Mouse (Mus musculus) heart, embryonic 15.5 days (tissue): ENCODE results near the gene Iqcf4. TPM values are rescaled to one million over a fixed set of nuclear protein-coding genes. Genes with fewer than 3 reads are reported as not detected.
"Not testable (repeated sequence)": the region's sequence is repeated elsewhere in the genome, so short reads cannot be mapped to it uniquely, and the experiment has no call there.

Experiments used
- ATAC-seq: fragments of 200-750 bp; cut with Nextera tagmentation; replicated peaks from 2 replicates; pipeline ENCODE4 v1.8.0; 2017; ENCODE audit warnings: low read depth, moderate TSS enrichment; ENCODE audit not compliant: insufficient number of reproducible peaks, insufficient read depth, low FRiP score
- H3K27ac ChIP-seq: fragments of 300-500 bp; sonication (generic); 2 replicates; pipeline ENCODE4 v1.5.1; 2015; ENCODE audit warnings: mild to moderate bottlenecking, inconsistent platforms
- H3K27me3 ChIP-seq: fragments of 300-500 bp; sonication (generic); 2 replicates; pipeline ENCODE4 v1.6.1; 2015; ENCODE audit warnings: inconsistent platforms
- H3K36me3 ChIP-seq: fragments of 300-500 bp; sonication (generic); 2 replicates; pipeline ENCODE4 v1.6.1; 2015; ENCODE audit warnings: mild to moderate bottlenecking, inconsistent platforms
- H3K4me1 ChIP-seq: fragments of 300-500 bp; sonication (generic); replicated peaks from 2 replicates; pipeline ENCODE4 v1.6.1; 2015; ENCODE audit warnings: inconsistent platforms
- H3K4me2 ChIP-seq: fragments of 300-500 bp; sonication (generic); 2 replicates; pipeline ENCODE4 v1.6.1; 2015; ENCODE audit warnings: inconsistent platforms, mild to moderate bottlenecking, moderate library complexity
- H3K4me3 ChIP-seq: fragments of 300-500 bp; sonication (generic); 2 replicates; pipeline ENCODE4 v1.5.1; 2015; ENCODE audit warnings: mild to moderate bottlenecking, inconsistent platforms
- H3K9ac ChIP-seq: fragments of 300-500 bp; sonication (generic); 2 replicates; pipeline ENCODE4 v1.6.1; 2015; ENCODE audit warnings: mild to moderate bottlenecking, inconsistent platforms
- H3K9me3 ChIP-seq: fragments of 300-500 bp; sonication (generic); replicated peaks from 2 replicates; pipeline ENCODE4 v1.6.1; 2016; ENCODE audit warnings: inconsistent platforms
- WGBS: fragments of 180-500 bp; shearing (Covaris S2); methylation state at CpG from one replicate; pipeline ENCODE4 v1.1.7; 2015; ENCODE audit warnings: mixed read lengths; 5-methylcytosine and 5-hydroxymethylcytosine counted together
- polyA plus RNA-seq: library from polyadenylated mRNA; unstranded; fragments of >200 nt; fragmentation: Nextera tagmentation; extraction: Ambion mirVana; gene quantifications from 2 replicates; pipeline ENCODE4 v1.2.1, GENCODE M21; 2015

Gene Iqcf4
- polyA plus RNA-seq = not detected in 2 replicates

GRCm38 (mm10) chr9:106570896-106571295 is at the start of gene Iqcf4:
TSS of gene Iqcf4 (minus strand) at chr9:106570996.
- no peak within 1 kb of the TSS for H3K4me3 ChIP-seq
- no peaks in the 10 kb centered on the region for H3K9me3 ChIP-seq
- no peaks in the 10 kb centered on the region for H3K4me1 ChIP-seq
- no peak within 1 kb of the TSS for H3K4me2 ChIP-seq
- H3K36me3 ChIP-seq = no peaks in the 10 kb centered on the region
- H3K27ac ChIP-seq = no peak within 1 kb of the TSS
- no peak within 1 kb of the TSS for H3K9ac ChIP-seq
- WGBS = 77% methylated on average over 7 of the region's 7 CpGs
- no peaks in the 10 kb centered on the region for H3K27me3 ChIP-seq
- no peak for ATAC-seq

GRCm38 (mm10) chr9:106617496-106617895 is 46.7 kb upstream of the Iqcf4 start:
- H3K27me3 ChIP-seq = 0 out of 2 replicates have a peak, but pooled peaks cover 6% of the 10 kb centered on the region
- 79% methylated on average over 3 of the region's 3 CpGs for WGBS
- H3K36me3 ChIP-seq = no peaks in the 10 kb centered on the region
- no peak overlapping the region for H3K4me3 ChIP-seq
- no peak overlapping the region for H3K9ac ChIP-seq
- ATAC-seq = no peak
- H3K4me1 ChIP-seq = no peaks in the 10 kb centered on the region
- H3K27ac ChIP-seq = no peak overlapping the region
- H3K9me3 ChIP-seq = no peaks in the 10 kb centered on the region
- no peak overlapping the region for H3K4me2 ChIP-seq

- Histone ChIP-seq H3K36me3 (no peaks in the 10 kb centered on the region), H3K9ac (no peak overlapping the region), H3K4me1 (no peaks in the 10 kb centered on the region), H3K9me3 (no peaks in the 10 kb centered on the region), H3K27ac (no peak overlapping the region), H3K4me3 (no peak overlapping the region), H3K4me2 (no peak overlapping the region), H3K27me3 (0 out of 2 replicates have a peak, but pooled peaks cover 6% of the 10 kb centered on the region)
- 78% methylated on average over 9 of the region's 9 CpGs for whole genome bisulfite sequencing
- no peak for ATAC-seq
Measured at GRCm38 (mm10) chr9:106616306-106616705, 45.5 kb upstream of the Iqcf4 start.

- Histone ChIP-seq H3K27me3 (0 out of 2 replicates have a peak, but pooled peaks cover 6% of the 10 kb centered on the region), H3K4me3 (no peak overlapping the region), H3K9ac (no peak overlapping the region), H3K4me2 (no peak overlapping the region), H3K9me3 (no peaks in the 10 kb centered on the region), H3K4me1 (no peaks in the 10 kb centered on the region), H3K36me3 (no peaks in the 10 kb centered on the region), H3K27ac (no peak overlapping the region)
- ATAC-seq = no peak
- WGBS = 41% methylated on average over 3 of the region's 3 CpGs
Measured at GRCm38 (mm10) chr9:106614616-106615015, 43.8 kb upstream of the Iqcf4 start.

GRCm38 (mm10) chr9:106613951-106614350 is 43.2 kb upstream of the Iqcf4 start:
- H3K27me3 ChIP-seq = 0 out of 2 replicates have a peak, but pooled peaks cover 6% of the 10 kb centered on the region
- H3K36me3 ChIP-seq = no peaks in the 10 kb centered on the region
- no peak overlapping the region for H3K9ac ChIP-seq
- H3K27ac ChIP-seq = no peak overlapping the region
- H3K9me3 ChIP-seq = no peaks in the 10 kb centered on the region
- no peak for ATAC-seq
- H3K4me2 ChIP-seq = no peak overlapping the region
- H3K4me1 ChIP-seq = no peaks in the 10 kb centered on the region
- WGBS = 57% methylated on average over 2 of the region's 2 CpGs
- H3K4me3 ChIP-seq = no peak overlapping the region

DNA sequence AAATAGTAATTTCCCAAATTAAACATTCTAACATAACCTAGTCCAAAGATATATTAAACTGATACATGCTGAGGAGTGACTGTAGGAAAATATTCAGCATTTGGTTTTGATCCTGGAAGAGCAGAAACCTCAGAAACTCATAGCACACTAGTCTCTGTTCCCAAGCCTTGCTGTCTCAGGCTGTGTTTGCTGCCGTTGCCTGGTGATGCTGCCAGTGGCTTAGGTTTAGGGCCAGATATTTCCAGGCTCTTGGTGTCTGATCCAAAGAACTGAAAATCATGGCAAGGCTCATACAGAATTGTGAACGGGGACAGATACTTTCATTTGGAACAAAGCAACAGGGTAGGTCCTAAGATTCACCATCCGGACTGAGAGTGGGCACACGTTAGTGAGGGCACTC is 39.9 kb upstream of the Iqcf4 start:
- no peaks in the 10 kb centered on the region for H3K36me3 ChIP-seq
- WGBS = 79% methylated on average over 4 of the region's 4 CpGs

DNA sequence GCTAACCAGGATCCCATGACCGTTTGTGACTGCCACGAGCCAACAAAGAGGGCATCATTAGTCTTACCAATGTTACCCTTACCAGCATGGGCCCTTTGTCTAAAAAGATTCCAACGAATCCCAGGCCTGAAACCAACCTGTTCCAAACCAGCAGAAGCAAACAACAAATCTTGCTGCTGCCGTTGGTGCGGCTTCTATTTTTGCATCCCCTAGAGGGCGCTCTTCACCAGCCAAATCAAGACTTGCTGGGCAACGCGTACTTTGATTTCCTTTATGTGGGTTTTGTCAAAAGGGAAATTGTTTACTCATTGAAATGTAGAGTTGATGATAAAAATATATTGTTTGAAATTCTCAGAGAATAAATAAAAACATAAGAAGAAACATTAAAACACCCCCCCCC is 29.8 kb upstream of the Iqcf4 start:
- ATAC-seq = no peak
- H3K9me3 ChIP-seq = no peaks in the 10 kb centered on the region
- no peak overlapping the region for H3K4me2 ChIP-seq
- H3K4me3 ChIP-seq = no peak overlapping the region
- 26% methylated on average over 8 of the region's 8 CpGs for WGBS
- H3K4me1 ChIP-seq = peaks cover 5% of the 10 kb centered on the region
- no peak overlapping the region for H3K27ac ChIP-seq
- H3K27me3 ChIP-seq = no peaks in the 10 kb centered on the region
- no peak overlapping the region for H3K9ac ChIP-seq
- H3K36me3 ChIP-seq = no peaks in the 10 kb centered on the region

More for the DNA sequence above, 39.9 kb upstream of the Iqcf4 start:
- no peak for ATAC-seq
- Histone ChIP-seq H3K27me3 (0 out of 2 replicates have a peak, but pooled peaks cover 6% of the 10 kb centered on the region), H3K4me1 (no peaks in the 10 kb centered on the region), H3K9me3 (no peaks in the 10 kb centered on the region), H3K9ac (no peak overlapping the region), H3K27ac (no peak overlapping the region), H3K4me2 (no peak overlapping the region), H3K4me3 (no peak overlapping the region)

DNA sequence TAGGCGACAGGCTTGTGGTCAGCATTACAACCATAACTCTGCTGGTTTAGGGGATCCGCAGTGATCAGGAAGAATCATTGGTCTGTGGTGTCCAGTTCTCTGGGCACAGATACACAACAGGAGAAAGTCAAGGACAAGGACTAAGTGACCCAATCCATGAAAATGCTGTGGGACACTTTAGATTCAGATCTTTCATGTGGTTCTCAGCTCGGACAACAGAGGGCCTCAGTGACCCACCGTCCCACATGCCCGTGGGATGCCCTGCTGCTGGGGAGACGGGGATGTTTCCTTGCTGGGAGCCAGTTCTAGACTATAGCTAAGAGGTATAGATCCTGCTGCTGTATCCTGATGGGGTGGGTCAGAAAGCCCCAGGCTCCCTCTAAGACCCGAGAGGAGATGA is 27.7 kb upstream of the Iqcf4 start:
- H3K27ac ChIP-seq = no peak overlapping the region
- 32% methylated on average over 7 of the region's 7 CpGs for WGBS

GRCm38 (mm10) chr9:106595836-106596235 is 25.0 kb upstream of the Iqcf4 start:
- Histone ChIP-seq H3K4me1 (peaks cover 5% of the 10 kb centered on the region), H3K27ac (no peak overlapping the region), H3K9ac (no peak overlapping the region), H3K27me3 (no peaks in the 10 kb centered on the region), H3K36me3 (no peaks in the 10 kb centered on the region), H3K4me3 (no peak overlapping the region), H3K9me3 (no peaks in the 10 kb centered on the region), H3K4me2 (no peak overlapping the region)
- WGBS = 36% methylated on average over 7 of the region's 7 CpGs
- ATAC-seq = no peak

More for the DNA sequence above, 27.7 kb upstream of the Iqcf4 start:
- no peaks in the 10 kb centered on the region for H3K9me3 ChIP-seq
- ATAC-seq = no peak
- peaks cover 5% of the 10 kb centered on the region for H3K4me1 ChIP-seq
- H3K27me3 ChIP-seq = no peaks in the 10 kb centered on the region
- no peak overlapping the region for H3K9ac ChIP-seq
- H3K4me3 ChIP-seq = no peak overlapping the region
- no peaks in the 10 kb centered on the region for H3K36me3 ChIP-seq
- no peak overlapping the region for H3K4me2 ChIP-seq

DNA sequence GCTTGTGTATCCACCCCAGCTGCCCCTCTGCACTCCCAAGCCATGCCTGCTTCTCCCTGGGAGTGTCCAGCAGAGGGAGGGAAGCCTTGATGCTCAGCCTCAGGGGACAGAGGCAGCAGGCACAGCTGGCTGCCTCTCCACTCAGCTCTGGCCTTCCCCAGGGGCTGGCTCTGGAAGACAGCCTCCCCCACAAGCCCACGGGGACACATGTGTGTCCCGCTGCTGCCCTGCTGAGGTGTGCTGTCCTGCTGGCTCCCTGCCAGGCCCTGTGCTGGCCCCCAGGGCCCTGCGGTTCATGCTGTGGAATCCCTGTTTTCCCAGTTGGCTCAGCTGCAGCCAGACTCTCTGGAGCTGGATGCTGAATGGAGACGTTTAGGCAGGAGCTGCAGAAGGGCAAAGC is 24.6 kb upstream of the Iqcf4 start:
- ATAC-seq = 0 out of 2 replicates have a peak, but pooled peaks have one; percentile 43
- H3K9me3 ChIP-seq, H3K36me3 ChIP-seq, H3K27me3 ChIP-seq, H3K4me3 ChIP-seq, H3K4me2 ChIP-seq, H3K27ac ChIP-seq, H3K4me1 ChIP-seq, H3K9ac ChIP-seq: not testable (repeated sequence)
- 7% methylated on average over 4 of the region's 4 CpGs for WGBS

DNA sequence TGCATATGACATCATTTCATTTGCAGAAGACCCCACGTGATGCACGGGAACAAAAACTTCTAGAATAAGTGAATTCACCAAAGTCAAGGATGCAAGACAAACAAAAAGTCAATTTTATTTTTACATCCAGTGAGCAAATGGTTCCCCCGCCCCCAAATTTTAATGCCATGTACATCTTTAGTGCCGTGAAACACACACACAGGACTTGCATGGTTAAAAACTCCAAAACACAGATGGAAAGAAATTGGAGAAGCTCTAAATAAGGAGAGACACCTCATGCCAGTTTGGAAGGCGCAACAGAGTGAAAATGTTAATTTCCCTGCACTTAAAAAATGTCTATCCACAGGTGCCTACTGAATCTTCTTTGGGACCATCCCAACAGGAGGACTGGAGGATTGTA is 21.4 kb upstream of the Iqcf4 start:
- Histone ChIP-seq H3K27ac (no peak overlapping the region), H3K4me3 (no peak overlapping the region), H3K4me1 (peaks cover 5% of the 10 kb centered on the region), H3K4me2 (no peak overlapping the region), H3K9ac (no peak overlapping the region), H3K27me3 (no peaks in the 10 kb centered on the region), H3K9me3 (no peaks in the 10 kb centered on the region), H3K36me3 (no peaks in the 10 kb centered on the region)
- ATAC-seq = no peak
- WGBS = 82% methylated on average over 5 of the region's 5 CpGs

DNA sequence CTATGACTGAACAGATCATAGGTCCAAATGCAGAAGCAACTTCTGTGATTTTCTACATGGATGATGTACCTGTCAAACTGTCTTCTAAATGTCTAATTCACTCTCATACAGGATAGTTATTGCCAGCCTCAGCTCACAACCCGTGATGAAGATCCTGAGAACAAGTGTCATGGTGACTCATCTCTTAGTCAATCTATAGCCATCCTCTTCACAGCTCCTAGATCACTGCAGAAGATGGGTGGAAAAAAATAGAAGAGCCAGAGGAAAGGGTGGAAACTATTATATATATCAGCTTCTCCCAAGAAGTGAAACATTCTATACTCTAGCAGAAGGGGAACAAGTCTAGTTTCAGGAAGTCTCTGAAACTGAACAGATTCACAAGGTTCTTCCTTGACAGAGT is 11.8 kb upstream of the Iqcf4 start:
- Histone ChIP-seq H3K27ac (no peak overlapping the region), H3K4me1 (no peaks in the 10 kb centered on the region), H3K36me3 (no peaks in the 10 kb centered on the region), H3K9ac (no peak overlapping the region), H3K9me3 (no peaks in the 10 kb centered on the region), H3K4me3 (no peak overlapping the region), H3K27me3 (no peaks in the 10 kb centered on the region), H3K4me2 (no peak overlapping the region)
- 50% methylated on average over 1 of the region's 1 CpGs for WGBS
- no peak for ATAC-seq
